Mouse (Mus musculus) heart, postnatal 4 days (tissue): Measurements from ENCODE around the gene Ddc. TPM values are rescaled to one million over a fixed set of nuclear protein-coding genes. Genes with fewer than 3 reads are reported as not detected.

ENCODE experiments used
- DNase-seq: peaks from one replicate; pipeline ENCODE4 v3.0.0; 2021
- total RNA-seq, 2 experiments: library from RNA; stranded (reverse); gene quantifications; 2 replicates each; pipeline ENCODE4 v1.2.3; 2021

The Ddc gene
- total RNA-seq, 2 experiments from 2014 or later = 44.6 to 51.4 TPM

GRCm38 (mm10) chr11:11875230-11875629 is 22.7 kb downstream of the Ddc start:
- DNase-seq = peak; percentile 56

- DNase-seq = peak; percentile 68
These were observed 24.7 kb downstream of the Ddc start for GRCm38 (mm10) chr11:11873023-11873908.

- DNase-seq = no peak
These were observed 25.7 kb downstream of the Ddc start for GRCm38 (mm10) chr11:11872140-11872795.

- DNase-seq = no peak
These were observed 26.6 kb downstream of the Ddc start for GRCm38 (mm10) chr11:11871197-11871813.

GRCm38 (mm10) chr11:11867971-11868481 is 29.9 kb downstream of the Ddc start:
- no peak for DNase-seq

GRCm38 (mm10) chr11:11866696-11867095 is 31.2 kb downstream of the Ddc start:
- DNase-seq = no peak

GRCm38 (mm10) chr11:11865128-11865527 is 32.8 kb downstream of the Ddc start:
- no peak for DNase-seq

- no peak for DNase-seq
These were observed 33.4 kb downstream of the Ddc start for GRCm38 (mm10) chr11:11864446-11865101.

GRCm38 (mm10) chr11:11862502-11862901 is 35.4 kb downstream of the Ddc start:
- DNase-seq = no peak

- no peak for DNase-seq
These were observed 41.0 kb downstream of the Ddc start for GRCm38 (mm10) chr11:11856959-11857358.

GRCm38 (mm10) chr11:11855685-11856131 is 42.2 kb downstream of the Ddc start:
- no peak for DNase-seq

GRCm38 (mm10) chr11:11855061-11855672 is 42.8 kb downstream of the Ddc start:
- no peak for DNase-seq

GRCm38 (mm10) chr11:11853731-11854461 is 44.0 kb downstream of the Ddc start:
- DNase-seq = no peak

- DNase-seq = no peak
These were observed 45.9 kb downstream of the Ddc start for GRCm38 (mm10) chr11:11851957-11852505.

- DNase-seq = no peak
These were observed 47.3 kb downstream of the Ddc start for GRCm38 (mm10) chr11:11850476-11851267.

- DNase-seq = no peak
These were observed 48.2 kb downstream of the Ddc start for GRCm38 (mm10) chr11:11849513-11850311.

GRCm38 (mm10) chr11:11848467-11848866 is 49.5 kb downstream of the Ddc start:
- DNase-seq = no peak

GRCm38 (mm10) chr11:11845044-11845443 is 52.9 kb downstream of the Ddc start:
- DNase-seq = no peak

GRCm38 (mm10) chr11:11844367-11844971 is 53.5 kb downstream of the Ddc start:
- DNase-seq = peak; percentile 80
